Mouse (Mus musculus) liver, embryonic 11.5 days (tissue): ENCODE data around the gene Matk. TPM values are rescaled to one million over a fixed set of nuclear protein-coding genes. Genes with fewer than 3 reads are reported as not detected.

ENCODE experiments used
- ATAC-seq: fragments of 200-750 bp; cut with Nextera tagmentation; replicated peaks from 2 replicates; pipeline ENCODE4 v1.8.0; 2017; ENCODE audit warnings: moderate number of reproducible peaks, mild to moderate bottlenecking, moderate TSS enrichment, moderate library complexity; ENCODE audit not compliant: low FRiP score
- DNase-seq: peaks from one replicate; pipeline ENCODE4 v3.0.0-alpha.2; 2017; ENCODE audit warnings: low spot score
- H3K27ac ChIP-seq: fragments of 300-500 bp; sonication (generic); 2 replicates; pipeline ENCODE4 v1.5.1; 2014; ENCODE audit warnings: mild to moderate bottlenecking, low read depth, low read length, control low read depth
- H3K27me3 ChIP-seq: fragments of 300-500 bp; sonication (generic); replicated peaks from 2 replicates; pipeline ENCODE4 v1.6.1; 2014; ENCODE audit warnings: low read length, mixed read lengths; ENCODE audit not compliant: control insufficient read depth, insufficient read depth
- H3K36me3 ChIP-seq: fragments of 300-500 bp; sonication (generic); 2 replicates; pipeline ENCODE4 v1.6.1; 2014; ENCODE audit warnings: mild to moderate bottlenecking, low read length, moderate library complexity, mixed read lengths; ENCODE audit not compliant: control insufficient read depth, insufficient read depth
- H3K4me1 ChIP-seq: fragments of 300-500 bp; sonication (generic); replicated peaks from 2 replicates; pipeline ENCODE4 v1.6.1; 2014; ENCODE audit warnings: low read length, mixed read lengths; ENCODE audit not compliant: control insufficient read depth, insufficient read depth
- H3K4me2 ChIP-seq: fragments of 300-500 bp; sonication (generic); 2 replicates; pipeline ENCODE4 v1.6.1; 2014; ENCODE audit warnings: mild to moderate bottlenecking, control low read depth, moderate library complexity
- H3K4me3 ChIP-seq: fragments of 300-500 bp; sonication (generic); 2 replicates; pipeline ENCODE4 v1.5.1; 2014; ENCODE audit warnings: low read depth, low read length, control low read depth
- H3K9ac ChIP-seq: fragments of 300-500 bp; sonication (generic); 2 replicates; pipeline ENCODE4 v1.6.1; 2014; ENCODE audit warnings: low read depth, low read length, control low read depth
- H3K9me3 ChIP-seq: fragments of 300-500 bp; sonication (generic); 2 replicates; pipeline ENCODE4 v1.6.1; 2016; ENCODE audit warnings: low read length, inconsistent platforms, mixed read lengths; ENCODE audit not compliant: control insufficient read depth
- WGBS: fragments of 180-500 bp; shearing (Covaris S2); extraction: QIAGEN DNeasy Blood & Tissue Kit; methylation state at CpG from one replicate; pipeline ENCODE4 v1.1.7; 2014; 5-methylcytosine and 5-hydroxymethylcytosine counted together
- polyA plus RNA-seq: library from polyadenylated mRNA; unstranded; fragments of >200 nt; fragmentation: Nextera tagmentation; extraction: Ambion mirVana; gene quantifications from 2 replicates; pipeline ENCODE4 v1.2.1, GENCODE M21; 2014

Matk gene
- polyA plus RNA-seq, 1 experiment from 2014 or later, result 2.1 TPM

GRCm38 (mm10) chr10:81268643-81269412 lies 16.1 kb downstream of the Matk start:
- H3K4me2 ChIP-seq, result peak overlapping the region; percentile 82
- peak overlapping the region; percentile 71 for H3K9ac ChIP-seq
- ATAC-seq (no peak), DNase-seq (no peak)
- H3K4me1 ChIP-seq, result peaks cover 9% of the 10 kb centered on the region
- WGBS, result 79% methylated on average over 16 of the region's 16 CpGs
- no peaks in the 10 kb centered on the region for H3K9me3 ChIP-seq
- no peaks in the 10 kb centered on the region for H3K27me3 ChIP-seq
- 0 out of 2 replicates have a peak overlapping the region, but pooled peaks have one; percentile 1 for H3K27ac ChIP-seq
- H3K4me3 ChIP-seq, result peak overlapping the region; percentile 86
- peaks cover 40% of the 10 kb centered on the region for H3K36me3 ChIP-seq

GRCm38 (mm10) chr10:81272356-81272755 lies 19.6 kb downstream of the Matk start:
- H3K9me3 ChIP-seq, result no peaks in the 10 kb centered on the region
- no peak overlapping the region for H3K4me2 ChIP-seq
- WGBS, result 92% methylated on average over 21 of the region's 21 CpGs
- H3K4me1 ChIP-seq, result peaks cover 5% of the 10 kb centered on the region; the same call in 1 of the 2 replicates
- DNase-seq (no peak), ATAC-seq (no peak)
- H3K9ac ChIP-seq, result no peak overlapping the region
- H3K27me3 ChIP-seq, result no peaks in the 10 kb centered on the region
- peaks cover 26% of the 10 kb centered on the region for H3K36me3 ChIP-seq
- H3K27ac ChIP-seq, result no peak overlapping the region
- H3K4me3 ChIP-seq, result no peak overlapping the region

GRCm38 (mm10) chr10:81273842-81274241 lies 21.1 kb downstream of the Matk start:
- Histone ChIP-seq H3K9ac (no peak overlapping the region), H3K4me3 (no peak overlapping the region), H3K36me3 (peaks cover 26% of the 10 kb centered on the region), H3K27me3 (peaks cover 4% of the 10 kb centered on the region; the same call in 1 of the 2 replicates), H3K4me1 (peaks cover 2% of the 10 kb centered on the region; the same call in 1 of the 2 replicates), H3K27ac (no peak overlapping the region), H3K9me3 (no peaks in the 10 kb centered on the region), H3K4me2 (no peak overlapping the region)
- no peak for DNase-seq
- 91% methylated on average over 19 of the region's 19 CpGs for WGBS
- no peak for ATAC-seq

GRCm38 (mm10) chr10:81277676-81278075 lies 24.9 kb downstream of the Matk start:
- WGBS, result 63% methylated on average over 22 of the region's 22 CpGs
- DNase-seq (no peak), ATAC-seq (no peak)
- no peaks in the 10 kb centered on the region for H3K9me3 ChIP-seq
- no peaks in the 10 kb centered on the region; the same call in 1 of the 2 replicates for H3K4me1 ChIP-seq
- H3K4me3 ChIP-seq, result no peak overlapping the region
- peaks cover 2% of the 10 kb centered on the region; the same call in 1 of the 2 replicates for H3K36me3 ChIP-seq
- H3K4me2 ChIP-seq, result no peak overlapping the region
- H3K9ac ChIP-seq, result no peak overlapping the region
- H3K27me3 ChIP-seq, result peaks cover 37% of the 10 kb centered on the region
- H3K27ac ChIP-seq, result no peak overlapping the region

GRCm38 (mm10) chr10:81279496-81279895 lies 26.8 kb downstream of the Matk start:
- peaks cover 55% of the 10 kb centered on the region for H3K27me3 ChIP-seq
- no peak overlapping the region for H3K4me2 ChIP-seq
- H3K9me3 ChIP-seq, result no peaks in the 10 kb centered on the region
- H3K27ac ChIP-seq, result no peak overlapping the region
- 26% methylated on average over 10 of the region's 10 CpGs for WGBS
- ATAC-seq (no peak), DNase-seq (no peak)
- no peak overlapping the region for H3K9ac ChIP-seq
- no peak overlapping the region for H3K4me3 ChIP-seq
- no peaks in the 10 kb centered on the region for H3K36me3 ChIP-seq
- no peaks in the 10 kb centered on the region; the same call in 1 of the 2 replicates for H3K4me1 ChIP-seq

GRCm38 (mm10) chr10:81284189-81284588 lies 31.5 kb downstream of the Matk start:
- ATAC-seq, result no peak
- 43% methylated on average over 6 of the region's 6 CpGs for WGBS
- Histone ChIP-seq H3K27me3 (peaks cover 57% of the 10 kb centered on the region), H3K9me3 (no peaks in the 10 kb centered on the region), H3K4me1 (peaks cover 15% of the 10 kb centered on the region), H3K36me3 (no peaks in the 10 kb centered on the region), H3K27ac (no peak overlapping the region), H3K9ac (no peak overlapping the region), H3K4me3 (no peak overlapping the region), H3K4me2 (no peak overlapping the region)
- DNase-seq, result no peak

GRCm38 (mm10) chr10:81284719-81285118 lies 32.0 kb downstream of the Matk start:
- H3K9me3 ChIP-seq, result no peaks in the 10 kb centered on the region
- H3K9ac ChIP-seq, result no peak overlapping the region
- no peaks in the 10 kb centered on the region for H3K36me3 ChIP-seq
- peaks cover 53% of the 10 kb centered on the region for H3K27me3 ChIP-seq
- peaks cover 15% of the 10 kb centered on the region for H3K4me1 ChIP-seq
- 10% methylated on average over 17 of the region's 17 CpGs for WGBS
- H3K4me2 ChIP-seq, result peak overlapping the region; percentile 63
- no peak overlapping the region for H3K27ac ChIP-seq
- ATAC-seq (no peak), DNase-seq (no peak)
- no peak overlapping the region for H3K4me3 ChIP-seq

- Histone ChIP-seq H3K27me3 (peaks cover 50% of the 10 kb centered on the region), H3K36me3 (no peaks in the 10 kb centered on the region), H3K4me2 (peak overlapping the region; percentile 63), H3K27ac (no peak overlapping the region), H3K9me3 (no peaks in the 10 kb centered on the region), H3K4me3 (peak overlapping the region; percentile 48), H3K4me1 (peaks cover 17% of the 10 kb centered on the region), H3K9ac (peak overlapping the region; percentile 58)
- 2% methylated on average over 54 of the region's 54 CpGs for WGBS
- DNase-seq, result peak; percentile 92
- ATAC-seq, result peak; percentile 79
Observed at GRCm38 (mm10) chr10:81285694-81286450, 33.1 kb downstream of the Matk start.
